Mouse (Mus musculus): ENCODE measurements around the gene Krt13.

Gene Krt13

GRCm38 (mm10) chr11:100121466-100121865 lies at the start of gene Krt13:
Krt13 (minus strand) TSS chr11:100121566.
- no peak for DNase-seq

GRCm38 (mm10) chr11:100168765-100169762 lies 47.7 kb upstream of the Krt13 start:
- peak; percentile 22 for DNase-seq

- DNase-seq: no peak
Observed at GRCm38 (mm10) chr11:100168071-100168470, 46.7 kb upstream of the Krt13 start.

GRCm38 (mm10) chr11:100164392-100164791 lies 43.0 kb upstream of the Krt13 start:
- no peak for DNase-seq

GRCm38 (mm10) chr11:100157908-100158477 lies 36.6 kb upstream of the Krt13 start:
- no peak for DNase-seq

GRCm38 (mm10) chr11:100157331-100157730 lies 36.0 kb upstream of the Krt13 start:
- DNase-seq: no peak

- no peak for DNase-seq
Observed at GRCm38 (mm10) chr11:100155497-100156255, 34.3 kb upstream of the Krt13 start.

- DNase-seq: no peak
Observed at GRCm38 (mm10) chr11:100148615-100149330, 27.4 kb upstream of the Krt13 start, which contains the start of gene Krt19. Krt19 (minus strand) TSS chr11:100148665.

GRCm38 (mm10) chr11:100147566-100148353 lies 26.4 kb upstream of the Krt13 start:
- DNase-seq: no peak

GRCm38 (mm10) chr11:100145858-100146560 lies 24.6 kb upstream of the Krt13 start:
- no peak for DNase-seq

GRCm38 (mm10) chr11:100145104-100145503 lies 23.7 kb upstream of the Krt13 start:
- DNase-seq: no peak

GRCm38 (mm10) chr11:100140966-100141365 lies 19.6 kb upstream of the Krt13 start:
- no peak for DNase-seq

GRCm38 (mm10) chr11:100139391-100139790 lies 18.0 kb upstream of the Krt13 start:
- DNase-seq: no peak

GRCm38 (mm10) chr11:100138809-100139208 lies 17.4 kb upstream of the Krt13 start:
- DNase-seq: no peak

- DNase-seq: no peak
Observed at GRCm38 (mm10) chr11:100137693-100138092, 16.3 kb upstream of the Krt13 start.

- no peak for DNase-seq
Observed at GRCm38 (mm10) chr11:100136559-100136958, 15.2 kb upstream of the Krt13 start.

GRCm38 (mm10) chr11:100135731-100136130 lies 14.4 kb upstream of the Krt13 start, which contains the start of gene Krt15:
Krt15 (minus strand) TSS chr11:100135928.
- DNase-seq: no peak

GRCm38 (mm10) chr11:100124901-100125300 lies 3.5 kb upstream of the Krt13 start:
- no peak for DNase-seq

GRCm38 (mm10) chr11:100120331-100120730 lies 1.0 kb downstream of the Krt13 start:
- no peak for DNase-seq

- no peak for DNase-seq
Observed at GRCm38 (mm10) chr11:100113742-100114029, 7.7 kb downstream of the Krt13 start.

Data from cerebellum, adult 11 months (tissue).